Mouse (Mus musculus) forebrain, embryonic 10.5 days (tissue): ENCODE measurements around the gene Vps13d. TPM values are rescaled to one million over a fixed set of nuclear protein-coding genes. Genes with fewer than 3 reads are reported as not detected.
A peak's percentile ranks its signal among the peaks of the same experiment; 100 is the strongest.

Source experiments
- DNase-seq: peaks from one replicate; pipeline ENCODE4 v3.0.0-alpha.2; 2017; ENCODE audit warnings: low spot score; ENCODE audit errors: extremely low spot score
- H3K27ac ChIP-seq: fragments of 300-500 bp; sonication (generic); 2 replicates; pipeline ENCODE4 v1.5.1; 2016; ENCODE audit warnings: mild to moderate bottlenecking
- H3K27me3 ChIP-seq: fragments of 300-500 bp; sonication (generic); 2 replicates; pipeline ENCODE4 v1.6.1; 2016; ENCODE audit warnings: mild to moderate bottlenecking; ENCODE audit not compliant: poor library complexity, severe bottlenecking
- H3K36me3 ChIP-seq: fragments of 300-500 bp; sonication (generic); replicated peaks from 2 replicates; pipeline ENCODE4 v1.6.1; 2016; ENCODE audit warnings: mild to moderate bottlenecking, moderate library complexity
- H3K4me1 ChIP-seq: fragments of 300-500 bp; sonication (generic); 2 replicates; pipeline ENCODE4 v1.6.1; 2016
- H3K4me3 ChIP-seq: fragments of 300-500 bp; sonication (generic); 2 replicates; pipeline ENCODE4 v1.5.1; 2016; ENCODE audit warnings: mild to moderate bottlenecking, moderate library complexity
- H3K9me3 ChIP-seq: fragments of 300-500 bp; sonication (generic); 2 replicates; pipeline ENCODE4 v1.6.1; 2016; ENCODE audit warnings: mild to moderate bottlenecking, moderate library complexity
- WGBS: fragments of 180-500 bp; shearing (Covaris S2); methylation state at CpG from one replicate; pipeline ENCODE4 v1.1.7; 2016; 5-methylcytosine and 5-hydroxymethylcytosine counted together
- polyA plus RNA-seq: library from polyadenylated mRNA; unstranded; fragments of >200 nt; fragmentation: Nextera tagmentation; extraction: Ambion mirVana; gene quantifications from 2 replicates; pipeline ENCODE4 v1.2.1, GENCODE M21; 2016

The Vps13d gene
- polyA plus RNA-seq, 1 experiment from 2014 or later: 5.8 TPM

- no peak for DNase-seq
- Histone ChIP-seq H3K36me3 (peaks cover 44% of the 10 kb centered on the region), H3K4me1 (peaks cover 20% of the 10 kb centered on the region), H3K4me3 (no peak overlapping the region), H3K9me3 (no peaks in the 10 kb centered on the region), H3K27ac (no peak overlapping the region), H3K27me3 (peaks cover 27% of the 10 kb centered on the region)
- 85% methylated on average over 3 of the region's 3 CpGs for WGBS
Measured at GRCm38 (mm10) chr4:145052282-145052681, 142.5 kb downstream of the Vps13d start.

DNA sequence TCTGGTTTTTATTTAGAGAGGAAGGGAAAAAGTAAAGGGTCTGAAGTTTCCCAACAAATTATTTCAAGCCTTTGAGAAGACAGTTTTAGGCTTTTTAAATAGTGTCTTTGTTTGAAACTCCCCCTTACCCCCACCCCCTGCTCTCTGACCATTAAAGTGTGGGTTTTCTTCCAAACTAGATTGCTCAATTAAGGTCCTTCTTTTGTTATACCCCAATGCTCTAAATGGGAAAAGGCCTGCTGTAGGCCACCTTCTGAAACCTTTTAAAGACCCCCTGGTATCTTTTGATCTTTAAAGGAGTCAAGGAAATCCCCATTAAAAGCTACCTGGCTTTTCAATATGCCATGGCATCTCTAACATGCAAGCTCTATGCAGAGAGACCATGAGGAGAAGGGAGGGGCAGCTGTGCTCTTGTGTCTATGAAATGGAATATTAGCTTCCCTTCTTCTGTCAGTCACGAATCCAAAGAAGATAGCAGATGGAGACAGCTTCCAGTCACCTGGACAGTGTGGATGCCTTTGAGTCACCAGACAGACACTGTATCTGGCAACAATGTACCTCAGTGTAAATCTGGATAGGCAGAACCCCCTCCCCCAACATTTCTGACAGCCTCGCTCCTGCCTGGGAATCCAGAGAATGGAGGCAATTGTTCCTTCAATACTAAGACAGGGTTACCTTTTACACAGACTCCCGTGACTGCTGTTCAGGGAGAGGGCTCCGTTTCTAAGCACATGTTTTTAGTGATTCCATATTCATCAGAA is 143.4 kb downstream of the Vps13d start:
- DNase-seq: no peak
- Histone ChIP-seq H3K9me3 (no peaks in the 10 kb centered on the region), H3K27me3 (peaks cover 27% of the 10 kb centered on the region), H3K36me3 (peaks cover 35% of the 10 kb centered on the region), H3K27ac (peak overlapping the region; percentile 40; the same call in 1 of the 2 replicates), H3K4me3 (no peak overlapping the region), H3K4me1 (peaks cover 20% of the 10 kb centered on the region)
- 53% methylated on average over 4 of the region's 4 CpGs for WGBS

DNA sequence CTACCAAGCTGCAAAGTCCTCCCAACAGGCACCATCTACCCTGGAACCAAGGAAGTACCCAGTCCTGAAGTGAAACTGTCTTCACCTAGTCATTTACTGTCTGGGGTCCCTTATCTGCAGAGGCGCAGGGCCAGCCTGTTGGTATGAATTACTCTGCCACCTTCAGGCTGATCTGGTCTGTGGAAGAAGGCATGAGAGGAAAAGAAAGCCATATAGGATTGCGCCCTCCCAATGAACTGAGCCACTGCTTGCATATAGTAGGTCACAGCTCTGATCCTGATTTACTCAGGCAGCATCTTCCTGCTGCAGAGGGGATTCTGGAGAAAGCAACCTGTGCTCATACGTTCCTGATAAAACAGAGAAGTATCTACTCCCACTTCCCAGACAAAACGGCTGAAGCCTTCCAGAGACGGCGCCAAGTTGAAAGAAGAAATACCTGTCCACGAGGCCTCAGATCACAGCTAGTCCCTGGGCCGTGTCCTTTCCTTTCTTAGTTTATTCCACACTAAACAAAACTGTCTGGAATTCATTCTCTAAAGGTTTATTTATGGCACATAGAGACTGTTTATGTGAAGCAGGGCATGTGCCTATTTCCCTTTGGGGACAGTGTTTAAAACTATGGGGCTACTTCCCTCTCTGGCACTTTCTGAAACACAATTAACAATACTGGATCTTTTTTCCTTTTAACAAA is 144.1 kb downstream of the Vps13d start:
- 51% methylated on average over 8 of the region's 8 CpGs for WGBS
- no peak for DNase-seq

DNA sequence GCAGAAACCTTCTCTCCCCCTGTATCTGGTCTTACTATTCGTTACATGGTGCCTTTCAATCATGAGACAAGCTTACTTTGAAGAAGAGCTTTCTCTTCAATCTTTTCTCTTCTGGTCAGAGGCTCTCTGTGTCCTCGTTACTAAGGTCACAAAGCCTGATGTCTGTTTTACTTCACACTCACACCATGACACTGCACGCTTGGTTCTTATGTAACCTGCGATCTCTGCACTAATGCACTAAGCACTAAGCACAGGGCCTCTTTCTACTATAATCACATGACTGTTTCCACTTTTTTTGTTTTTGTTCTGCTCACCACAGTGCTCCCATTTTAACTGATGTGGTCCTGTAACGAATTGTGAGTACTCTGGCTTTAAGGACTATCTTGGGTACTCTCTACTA is 146.8 kb downstream of the Vps13d start:
- peaks cover 19% of the 10 kb centered on the region for H3K27me3 ChIP-seq
- H3K9me3 ChIP-seq: no peaks in the 10 kb centered on the region
- WGBS: 81% methylated on average over 5 of the region's 5 CpGs
- no peak for DNase-seq
- peaks cover 20% of the 10 kb centered on the region for H3K4me1 ChIP-seq
- no peak overlapping the region for H3K4me3 ChIP-seq
- H3K27ac ChIP-seq: no peak overlapping the region
- peaks cover 35% of the 10 kb centered on the region for H3K36me3 ChIP-seq

More for the DNA sequence above, 144.1 kb downstream of the Vps13d start:
- Histone ChIP-seq H3K27ac (peak overlapping the region; percentile 21; the same call in 1 of the 2 replicates), H3K4me1 (peaks cover 20% of the 10 kb centered on the region), H3K27me3 (peaks cover 27% of the 10 kb centered on the region), H3K4me3 (no peak overlapping the region), H3K9me3 (no peaks in the 10 kb centered on the region), H3K36me3 (peaks cover 32% of the 10 kb centered on the region)

GRCm38 (mm10) chr4:145046032-145046401 is 148.8 kb downstream of the Vps13d start:
- Histone ChIP-seq H3K9me3 (no peaks in the 10 kb centered on the region), H3K27me3 (peaks cover 8% of the 10 kb centered on the region; the same call in 1 of the 2 replicates), H3K36me3 (peaks cover 32% of the 10 kb centered on the region), H3K4me1 (peaks cover 8% of the 10 kb centered on the region), H3K27ac (no peak overlapping the region), H3K4me3 (no peak overlapping the region)
- WGBS: 89% methylated on average over 7 of the region's 8 CpGs
- DNase-seq: no peak

DNA sequence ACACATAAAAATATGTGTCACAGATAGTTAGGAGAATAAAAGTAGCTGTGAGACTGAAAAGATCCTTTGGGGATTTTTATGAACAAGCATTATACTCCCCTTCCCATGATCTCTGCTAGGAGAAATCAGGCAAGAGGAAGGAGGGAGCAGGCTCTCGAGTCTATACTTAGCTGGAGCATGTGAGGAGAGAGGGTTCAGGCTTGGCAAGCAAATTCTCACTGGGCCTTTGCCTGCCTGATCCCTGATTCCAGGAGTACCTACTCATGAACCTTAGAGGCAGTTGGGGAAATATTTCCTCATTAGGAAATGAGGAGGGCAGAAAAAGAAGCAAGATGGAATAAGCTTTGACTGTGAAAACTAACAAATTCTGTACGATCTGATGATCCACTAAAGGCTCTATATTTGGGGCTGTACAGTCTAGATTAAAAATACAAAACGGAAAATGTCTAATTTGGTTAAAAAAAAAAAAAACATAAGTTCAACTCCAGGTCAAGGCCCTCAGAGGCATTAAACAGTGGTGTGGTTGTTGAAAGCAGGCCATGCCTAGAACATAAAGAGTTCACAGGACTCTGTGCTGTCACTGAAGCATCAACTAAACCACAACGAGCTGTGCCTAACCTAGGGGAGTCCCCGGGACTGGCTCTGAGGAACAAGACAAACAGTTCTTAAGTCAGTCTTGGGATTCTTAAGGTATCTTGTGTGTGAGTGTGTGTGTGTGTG is 149.3 kb downstream of the Vps13d start:
- WGBS: 82% methylated on average over 5 of the region's 5 CpGs

DNA sequence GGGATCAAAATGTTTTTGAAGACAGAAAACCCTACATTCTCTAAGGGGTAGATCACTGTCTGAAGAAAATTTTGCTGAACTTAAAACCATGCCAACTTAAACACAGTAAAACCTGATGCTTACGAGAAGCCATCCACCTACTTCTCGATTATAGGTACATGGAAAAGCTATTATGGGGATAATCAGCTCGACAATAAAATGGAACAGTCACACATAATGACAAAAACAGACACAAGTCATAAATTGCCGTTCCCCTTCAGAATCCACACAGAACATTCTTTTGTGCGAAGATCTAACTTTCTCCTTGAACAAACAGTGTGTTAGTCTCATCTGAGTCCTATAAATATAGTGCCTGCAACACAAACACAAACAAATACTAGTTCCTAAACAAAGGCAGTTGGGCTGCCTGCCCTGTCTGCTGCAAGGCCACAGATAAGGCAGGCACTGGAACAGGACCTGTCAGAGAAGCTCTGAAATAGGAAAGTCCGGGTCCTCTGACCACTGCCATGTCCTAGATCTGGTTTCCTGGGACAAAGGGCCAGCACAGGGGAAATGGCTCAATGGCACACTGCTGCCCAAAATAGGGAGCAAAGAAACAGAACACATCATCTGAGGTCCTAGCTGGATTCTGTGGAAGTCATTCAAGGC is 153.5 kb downstream of the Vps13d start:
- 91% methylated on average over 6 of the region's 6 CpGs for WGBS
- Histone ChIP-seq H3K4me3 (no peak overlapping the region), H3K36me3 (peaks cover 42% of the 10 kb centered on the region)

More for the DNA sequence above, 149.3 kb downstream of the Vps13d start:
- H3K4me1 ChIP-seq: peaks cover 3% of the 10 kb centered on the region
- no peaks in the 10 kb centered on the region for H3K9me3 ChIP-seq
- H3K36me3 ChIP-seq: peaks cover 32% of the 10 kb centered on the region
- H3K27me3 ChIP-seq: peaks cover 6% of the 10 kb centered on the region; the same call in 1 of the 2 replicates
- H3K4me3 ChIP-seq: no peak overlapping the region
- DNase-seq: no peak
- H3K27ac ChIP-seq: no peak overlapping the region

GRCm38 (mm10) chr4:145037631-145038416 is 157.0 kb downstream of the Vps13d start:
- Histone ChIP-seq H3K27me3 (no peaks in the 10 kb centered on the region; the same call in 1 of the 2 replicates), H3K9me3 (no peaks in the 10 kb centered on the region), H3K4me3 (no peak overlapping the region), H3K36me3 (peaks cover 17% of the 10 kb centered on the region), H3K27ac (no peak overlapping the region), H3K4me1 (peaks cover 34% of the 10 kb centered on the region)
- no peak for DNase-seq
- WGBS: 91% methylated on average over 5 of the region's 5 CpGs

More for the DNA sequence above, 153.5 kb downstream of the Vps13d start:
- H3K27ac ChIP-seq: no peak overlapping the region
- no peak for DNase-seq
- no peaks in the 10 kb centered on the region for H3K27me3 ChIP-seq
- peaks cover 4% of the 10 kb centered on the region; the same call in 1 of the 2 replicates for H3K4me1 ChIP-seq
- H3K9me3 ChIP-seq: no peaks in the 10 kb centered on the region

GRCm38 (mm10) chr4:145037006-145037405 is 157.8 kb downstream of the Vps13d start:
- H3K36me3 ChIP-seq: peaks cover 10% of the 10 kb centered on the region
- H3K27me3 ChIP-seq: no peaks in the 10 kb centered on the region; the same call in 1 of the 2 replicates
- no peak overlapping the region for H3K27ac ChIP-seq
- 62% methylated on average over 3 of the region's 3 CpGs for WGBS
- no peaks in the 10 kb centered on the region for H3K9me3 ChIP-seq
- H3K4me3 ChIP-seq: no peak overlapping the region
- peaks cover 41% of the 10 kb centered on the region for H3K4me1 ChIP-seq
- DNase-seq: no peak

DNA sequence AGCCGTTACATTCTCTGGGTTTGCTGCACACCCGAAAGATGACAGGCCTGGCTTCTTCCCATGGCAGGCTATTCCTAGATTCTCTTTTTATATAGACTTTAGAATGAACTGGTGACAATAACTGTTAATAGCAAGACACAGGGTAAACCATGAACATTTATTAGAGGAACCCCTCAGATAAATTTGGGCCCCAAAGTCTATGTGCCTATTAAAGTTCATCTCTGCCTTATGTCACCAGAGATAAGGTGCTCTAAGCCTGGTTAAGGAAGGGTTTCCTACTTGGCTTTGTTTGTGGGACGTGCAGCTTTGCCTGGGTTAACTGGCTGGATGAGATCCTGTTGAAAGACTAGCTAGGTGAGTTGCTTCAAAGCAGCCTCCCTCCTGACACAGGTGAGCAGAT is 159.4 kb downstream of the Vps13d start:
- 80% methylated on average over 3 of the region's 3 CpGs for WGBS
- H3K27ac ChIP-seq: no peak overlapping the region
- DNase-seq: no peak

DNA sequence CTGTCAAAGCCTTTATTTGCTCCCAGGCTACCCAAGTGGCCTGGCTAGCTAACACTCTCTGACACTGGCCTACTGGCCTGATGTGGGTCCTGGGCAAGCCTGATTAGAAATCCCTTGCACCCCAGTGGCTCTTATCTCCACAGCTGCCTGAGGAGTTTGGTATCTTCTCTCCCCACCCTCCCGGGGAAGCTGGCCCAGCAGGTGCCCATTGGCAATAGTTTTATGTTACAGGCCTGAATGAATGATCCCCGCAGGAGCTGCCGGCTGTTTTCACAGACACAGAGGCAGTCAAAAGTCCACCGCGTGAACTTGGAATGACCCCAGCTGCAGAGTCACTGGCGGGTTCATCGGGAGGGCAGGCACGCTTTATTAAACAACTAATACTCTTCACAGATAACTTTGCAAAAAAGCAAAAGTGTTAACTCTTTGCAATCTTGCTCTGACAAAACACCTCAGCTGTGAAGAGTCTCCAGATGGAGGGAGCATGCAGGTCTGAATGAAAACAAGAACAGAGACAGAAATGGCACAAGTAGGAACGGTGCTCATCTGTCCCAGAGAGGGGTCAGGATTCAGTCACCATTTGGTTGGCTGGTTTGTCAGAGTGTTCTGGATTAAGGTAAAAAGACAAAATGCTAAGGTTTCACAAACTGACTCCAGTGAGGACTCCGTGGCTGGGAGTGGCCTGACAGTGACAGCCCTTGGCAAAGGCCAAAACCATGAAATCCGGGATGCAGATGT is 160.1 kb downstream of the Vps13d start:
- H3K27ac ChIP-seq: peak overlapping the region; percentile 51; the same call in 1 of the 2 replicates
- no peak overlapping the region for H3K4me3 ChIP-seq
- H3K9me3 ChIP-seq: no peaks in the 10 kb centered on the region
- peaks cover 10% of the 10 kb centered on the region for H3K36me3 ChIP-seq
- WGBS: 11% methylated on average over 11 of the region's 11 CpGs
- H3K4me1 ChIP-seq: peaks cover 42% of the 10 kb centered on the region
- DNase-seq: peak; percentile 23
- H3K27me3 ChIP-seq: no peaks in the 10 kb centered on the region; the same call in 1 of the 2 replicates

More for the DNA sequence above, 159.4 kb downstream of the Vps13d start:
- Histone ChIP-seq H3K27me3 (no peaks in the 10 kb centered on the region; the same call in 1 of the 2 replicates), H3K9me3 (no peaks in the 10 kb centered on the region), H3K36me3 (peaks cover 10% of the 10 kb centered on the region), H3K4me3 (no peak overlapping the region), H3K4me1 (peaks cover 42% of the 10 kb centered on the region)
